Mouse (Mus musculus): ENCODE measurements around the gene Tiprl. TPM values are rescaled to one million over a fixed set of nuclear protein-coding genes. Genes with fewer than 3 reads are reported as not detected.
A peak's percentile ranks its signal among the peaks of the same experiment; 100 is the strongest.

The Tiprl gene
- polyA plus RNA-seq, 1 experiment from 2014 or later = 78.4 TPM

DNA sequence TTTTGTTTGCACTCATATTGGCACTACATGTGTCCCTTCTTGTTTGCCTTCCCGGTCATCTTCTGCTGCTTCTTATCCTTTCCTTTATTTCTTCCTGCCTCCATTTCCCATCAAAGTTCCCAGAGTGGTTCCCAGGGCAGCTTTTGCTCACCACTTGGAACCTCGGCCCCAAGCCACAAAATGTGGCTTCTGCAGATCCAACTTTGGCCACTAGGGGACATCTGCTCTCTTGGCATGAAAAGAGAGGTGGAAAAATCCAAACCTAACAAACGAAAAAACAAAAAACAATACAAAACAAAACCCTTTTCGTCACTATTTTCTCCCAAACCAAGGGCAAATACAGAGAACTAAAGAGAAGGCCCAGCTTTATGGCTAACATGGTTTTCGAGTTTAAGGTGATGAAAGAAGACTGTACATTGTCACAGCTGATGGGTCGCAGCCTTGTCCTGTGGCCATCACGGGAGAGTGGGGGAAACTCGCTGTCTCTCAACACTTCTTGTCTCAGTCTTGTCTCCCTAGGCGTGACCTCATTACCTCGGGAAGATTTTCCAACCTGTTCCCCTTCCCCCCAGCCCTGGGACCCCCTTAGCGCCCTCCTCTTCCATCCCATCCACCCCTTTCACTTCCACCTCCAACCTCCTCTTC, 15.4 kb upstream of the Tiprl start:
- Histone ChIP-seq H3K4me3 (ENCODE audit: low read depth, low read length) (peak overlapping the region; percentile 19; the same call in 1 of the 2 replicates), H3K4me2 (peak overlapping the region; percentile 52), H3K9me3 (replicated peaks; ENCODE audit: control insufficient read depth, low read length) (no peaks in the 10 kb centered on the region), H3K4me1 (ENCODE audit: control insufficient read depth, insufficient read depth, low read length) (no peaks in the 10 kb centered on the region), H3K27me3 (ENCODE audit: control insufficient read depth, insufficient read depth, low read length) (no peaks in the 10 kb centered on the region), H3K36me3 (ENCODE audit: control insufficient read depth, insufficient read depth, low read length) (no peaks in the 10 kb centered on the region), H3K27ac (ENCODE audit: low read depth, low read length) (no peak overlapping the region), H3K9ac (ENCODE audit: low read depth, low read length) (no peak overlapping the region)
- ATAC-seq (replicated peaks; ENCODE audit: insufficient number of reproducible peaks, low FRiP score, low TSS enrichment) = no peak
- 33% methylated on average over 11 of the region's 11 CpGs for WGBS (ENCODE audit: insufficient replicate concordance)

DNA sequence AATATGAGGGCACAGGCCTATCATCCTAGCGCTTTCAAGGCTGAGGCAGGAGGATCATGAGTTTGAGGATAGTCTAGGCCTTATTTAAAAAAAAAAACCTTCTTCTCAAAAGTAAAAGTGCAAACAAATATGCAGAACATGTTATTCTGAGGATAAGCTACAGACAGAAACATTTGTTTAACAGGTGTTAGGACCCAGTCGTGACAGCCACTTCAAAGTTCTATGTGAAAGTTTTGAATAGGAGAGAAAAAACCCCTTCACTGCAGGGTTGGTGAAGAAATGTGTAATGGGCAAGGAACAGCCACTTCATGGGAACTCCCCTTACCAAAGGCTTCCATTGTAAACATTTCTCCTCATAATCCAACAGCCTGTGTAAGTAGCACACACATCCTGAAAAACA, 13.8 kb upstream of the Tiprl start:
- no peak overlapping the region for H3K4me3 ChIP-seq (ENCODE audit: low read depth, low read length)
- no peak overlapping the region for H3K4me2 ChIP-seq
- no peaks in the 10 kb centered on the region for H3K36me3 ChIP-seq (ENCODE audit: control insufficient read depth, insufficient read depth, low read length)
- no peaks in the 10 kb centered on the region for H3K9me3 ChIP-seq (replicated peaks; ENCODE audit: control insufficient read depth, low read length)
- no peak for ATAC-seq (replicated peaks; ENCODE audit: insufficient number of reproducible peaks, low FRiP score, low TSS enrichment)
- H3K27ac ChIP-seq (ENCODE audit: low read depth, low read length) = no peak overlapping the region
- no peak overlapping the region for H3K9ac ChIP-seq (ENCODE audit: low read depth, low read length)
- H3K27me3 ChIP-seq (ENCODE audit: control insufficient read depth, insufficient read depth, low read length) = no peaks in the 10 kb centered on the region
- H3K4me1 ChIP-seq (ENCODE audit: control insufficient read depth, insufficient read depth, low read length) = no peaks in the 10 kb centered on the region
- 85% methylated on average over 2 of the region's 2 CpGs for WGBS (ENCODE audit: insufficient replicate concordance)

DNA sequence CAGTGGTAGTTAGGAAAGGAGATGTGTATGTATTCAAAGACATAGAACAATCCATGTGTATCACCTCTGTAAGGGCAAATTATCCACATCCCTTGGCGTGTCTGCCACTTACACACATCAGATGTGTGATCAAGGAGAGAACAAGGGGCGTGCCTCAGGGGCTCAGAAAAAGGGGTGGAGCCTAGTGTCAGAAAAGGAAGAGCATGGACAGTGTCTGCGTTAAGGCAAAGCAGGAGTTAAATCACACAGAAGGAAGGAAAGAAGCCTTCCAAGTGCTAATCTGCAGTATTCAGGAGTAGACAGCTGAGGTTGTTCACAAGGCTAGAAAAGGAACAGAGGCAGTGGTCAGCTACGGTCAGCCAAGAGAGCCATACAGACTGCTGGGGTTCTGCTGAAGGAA, 12.0 kb upstream of the Tiprl start:
- no peaks in the 10 kb centered on the region for H3K9me3 ChIP-seq (replicated peaks; ENCODE audit: control insufficient read depth, low read length)
- WGBS (ENCODE audit: insufficient replicate concordance) = 50% methylated on average over 4 of the region's 4 CpGs
- H3K36me3 ChIP-seq (ENCODE audit: control insufficient read depth, insufficient read depth, low read length) = no peaks in the 10 kb centered on the region
- H3K27me3 ChIP-seq (ENCODE audit: control insufficient read depth, insufficient read depth, low read length) = no peaks in the 10 kb centered on the region
- ATAC-seq (replicated peaks; ENCODE audit: insufficient number of reproducible peaks, low FRiP score, low TSS enrichment) = no peak
- H3K4me1 ChIP-seq (ENCODE audit: control insufficient read depth, insufficient read depth, low read length) = no peaks in the 10 kb centered on the region
- H3K27ac ChIP-seq (ENCODE audit: low read depth, low read length) = no peak overlapping the region
- no peak overlapping the region for H3K4me2 ChIP-seq
- no peak overlapping the region for H3K4me3 ChIP-seq (ENCODE audit: low read depth, low read length)
- H3K9ac ChIP-seq (ENCODE audit: low read depth, low read length) = no peak overlapping the region

DNA sequence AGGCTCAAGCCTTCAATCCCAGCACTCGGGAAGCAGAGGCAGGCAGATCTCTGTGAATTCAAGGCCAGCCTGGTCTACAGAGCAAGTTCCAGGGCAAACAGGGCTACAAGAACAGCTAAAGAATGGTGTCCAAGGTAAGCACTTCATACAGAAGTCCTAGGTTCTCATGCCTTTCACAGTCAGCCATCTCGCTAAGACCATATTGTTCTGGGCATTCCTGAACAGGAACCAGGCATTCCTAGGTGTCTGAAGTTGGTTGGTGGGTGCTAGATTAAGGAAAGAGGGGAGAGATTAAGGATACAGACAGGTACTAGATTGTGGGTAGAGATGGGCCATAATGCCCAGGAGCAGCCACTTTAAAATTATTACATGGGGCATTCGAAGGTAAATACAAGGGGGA, 11.0 kb upstream of the Tiprl start:
- WGBS (ENCODE audit: insufficient replicate concordance) = 79% methylated on average over 3 of the region's 3 CpGs
- no peaks in the 10 kb centered on the region for H3K36me3 ChIP-seq (ENCODE audit: control insufficient read depth, insufficient read depth, low read length)
- no peak overlapping the region for H3K4me3 ChIP-seq (ENCODE audit: low read depth, low read length)
- H3K4me2 ChIP-seq = no peak overlapping the region
- no peak overlapping the region for H3K27ac ChIP-seq (ENCODE audit: low read depth, low read length)
- no peak overlapping the region for H3K9ac ChIP-seq (ENCODE audit: low read depth, low read length)
- no peak for ATAC-seq (replicated peaks; ENCODE audit: insufficient number of reproducible peaks, low FRiP score, low TSS enrichment)
- H3K9me3 ChIP-seq (replicated peaks; ENCODE audit: control insufficient read depth, low read length) = no peaks in the 10 kb centered on the region
- no peaks in the 10 kb centered on the region for H3K4me1 ChIP-seq (ENCODE audit: control insufficient read depth, insufficient read depth, low read length)
- H3K27me3 ChIP-seq (ENCODE audit: control insufficient read depth, insufficient read depth, low read length) = no peaks in the 10 kb centered on the region

DNA sequence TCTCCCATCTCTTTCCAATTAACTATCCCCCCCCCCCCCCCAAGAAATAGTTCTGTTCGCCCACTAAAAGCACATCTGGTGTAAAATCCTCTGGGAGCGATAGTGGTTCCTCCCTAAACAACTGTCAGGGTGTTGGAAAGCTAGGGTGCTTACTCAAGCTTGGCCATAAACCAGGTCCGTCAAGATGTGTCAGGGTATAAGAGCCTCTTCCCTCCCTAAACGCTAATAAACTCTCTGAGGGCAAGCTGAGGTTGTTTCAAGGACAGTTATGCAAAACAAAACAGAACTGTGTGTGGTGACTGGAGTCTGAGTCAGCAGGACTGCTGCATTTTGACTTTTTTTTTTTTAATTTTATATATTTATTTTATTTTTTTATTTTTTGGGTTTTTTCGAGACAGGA, 10.3 kb upstream of the Tiprl start:
- no peak overlapping the region for H3K27ac ChIP-seq (ENCODE audit: low read depth, low read length)
- ATAC-seq (replicated peaks; ENCODE audit: insufficient number of reproducible peaks, low FRiP score, low TSS enrichment) = no peak
- H3K36me3 ChIP-seq (ENCODE audit: control insufficient read depth, insufficient read depth, low read length) = no peaks in the 10 kb centered on the region
- no peaks in the 10 kb centered on the region for H3K9me3 ChIP-seq (replicated peaks; ENCODE audit: control insufficient read depth, low read length)
- no peaks in the 10 kb centered on the region for H3K27me3 ChIP-seq (ENCODE audit: control insufficient read depth, insufficient read depth, low read length)
- H3K4me2 ChIP-seq = no peak overlapping the region
- H3K4me3 ChIP-seq (ENCODE audit: low read depth, low read length) = no peak overlapping the region
- 68% methylated on average over 5 of the region's 5 CpGs for WGBS (ENCODE audit: insufficient replicate concordance)
- H3K4me1 ChIP-seq (ENCODE audit: control insufficient read depth, insufficient read depth, low read length) = no peaks in the 10 kb centered on the region
- H3K9ac ChIP-seq (ENCODE audit: low read depth, low read length) = no peak overlapping the region

DNA sequence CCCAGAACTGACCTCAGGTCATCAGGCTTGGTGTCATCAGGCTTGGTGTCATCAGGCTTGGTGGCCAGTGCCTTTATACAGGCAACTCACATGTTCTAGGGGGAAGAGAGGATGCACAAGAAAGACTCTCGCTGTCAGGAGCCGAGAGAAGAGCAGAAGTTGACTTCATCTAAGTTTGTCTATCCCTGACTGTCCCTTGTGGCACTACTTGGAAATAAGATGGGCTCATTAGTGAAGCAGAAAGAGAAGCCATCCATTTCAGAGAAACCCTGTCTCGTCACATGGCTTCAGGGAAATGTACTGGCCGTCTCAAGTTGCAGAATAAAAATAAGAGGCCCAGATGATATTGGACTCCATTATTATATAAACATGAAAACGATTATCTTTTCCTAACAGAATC, 9.8 kb upstream of the Tiprl start:
- Histone ChIP-seq H3K4me3 (ENCODE audit: low read depth, low read length) (no peak overlapping the region), H3K4me1 (ENCODE audit: control insufficient read depth, insufficient read depth, low read length) (no peaks in the 10 kb centered on the region), H3K27me3 (ENCODE audit: control insufficient read depth, insufficient read depth, low read length) (no peaks in the 10 kb centered on the region), H3K9ac (ENCODE audit: low read depth, low read length) (no peak overlapping the region), H3K36me3 (ENCODE audit: control insufficient read depth, insufficient read depth, low read length) (no peaks in the 10 kb centered on the region), H3K4me2 (no peak overlapping the region), H3K9me3 (replicated peaks; ENCODE audit: control insufficient read depth, low read length) (no peaks in the 10 kb centered on the region), H3K27ac (ENCODE audit: low read depth, low read length) (no peak overlapping the region)
- no peak for ATAC-seq (replicated peaks; ENCODE audit: insufficient number of reproducible peaks, low FRiP score, low TSS enrichment)
- WGBS (ENCODE audit: insufficient replicate concordance) = 81% methylated on average over 5 of the region's 5 CpGs

DNA sequence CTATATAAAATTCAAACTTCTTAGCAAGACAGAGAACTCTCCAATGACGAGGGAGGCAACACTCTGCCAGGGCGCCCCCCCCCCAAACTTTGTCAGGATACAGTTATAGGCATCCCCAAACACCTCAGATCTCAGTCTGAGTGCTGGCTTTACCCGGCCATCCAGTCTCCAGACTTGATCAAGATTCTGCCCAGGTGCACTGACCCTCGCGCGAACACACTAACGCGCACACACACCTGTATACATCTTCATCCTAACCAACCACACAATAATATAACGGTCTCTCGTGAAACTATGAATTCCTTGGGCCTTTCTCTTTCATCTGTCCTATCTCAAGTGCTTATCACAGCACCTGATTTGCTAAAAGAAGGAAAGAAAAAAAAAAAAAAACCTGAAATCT, 950 bp downstream of the Tiprl start:
- H3K4me2 ChIP-seq = peak overlapping the region; percentile 95
- no peaks in the 10 kb centered on the region for H3K9me3 ChIP-seq (replicated peaks; ENCODE audit: control insufficient read depth, low read length)
- H3K4me3 ChIP-seq (ENCODE audit: low read depth, low read length) = peak overlapping the region; percentile 60
- ATAC-seq (replicated peaks; ENCODE audit: insufficient number of reproducible peaks, low FRiP score, low TSS enrichment) = no peak
- H3K27me3 ChIP-seq (ENCODE audit: control insufficient read depth, insufficient read depth, low read length) = no peaks in the 10 kb centered on the region
- H3K9ac ChIP-seq (ENCODE audit: low read depth, low read length) = peak overlapping the region; percentile 76
- 8% methylated on average over 10 of the region's 10 CpGs for WGBS (ENCODE audit: insufficient replicate concordance)
- H3K27ac ChIP-seq (ENCODE audit: low read depth, low read length) = peak overlapping the region; percentile 92
- no peaks in the 10 kb centered on the region for H3K36me3 ChIP-seq (ENCODE audit: control insufficient read depth, insufficient read depth, low read length)
- peaks cover 16% of the 10 kb centered on the region for H3K4me1 ChIP-seq (ENCODE audit: control insufficient read depth, insufficient read depth, low read length)

DNA sequence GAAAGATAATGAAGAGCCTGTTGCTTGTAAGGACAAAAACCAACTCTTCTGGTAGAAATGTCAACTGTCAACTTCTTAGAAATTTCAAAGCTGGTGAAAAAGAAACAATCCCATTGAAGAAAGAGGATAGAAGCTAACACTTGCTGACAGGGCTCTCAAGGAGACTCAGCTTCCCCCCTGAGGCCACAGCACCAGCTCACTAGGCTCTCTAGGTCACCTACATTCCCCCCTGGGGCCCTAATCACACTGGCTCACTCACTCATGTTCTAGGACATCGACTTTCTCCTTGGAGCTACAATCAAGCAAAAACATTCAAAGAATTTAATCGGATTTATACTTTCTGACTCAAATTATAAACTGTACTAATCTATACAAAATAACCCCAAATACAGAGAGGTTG, 3.0 kb downstream of the Tiprl start:
- Histone ChIP-seq H3K27me3 (ENCODE audit: control insufficient read depth, insufficient read depth, low read length) (no peaks in the 10 kb centered on the region), H3K4me1 (ENCODE audit: control insufficient read depth, insufficient read depth, low read length) (peaks cover 16% of the 10 kb centered on the region), H3K9ac (ENCODE audit: low read depth, low read length) (no peak overlapping the region), H3K4me3 (ENCODE audit: low read depth, low read length) (no peak overlapping the region), H3K36me3 (ENCODE audit: control insufficient read depth, insufficient read depth, low read length) (no peaks in the 10 kb centered on the region), H3K27ac (ENCODE audit: low read depth, low read length) (peak overlapping the region; percentile 22; the same call in 1 of the 2 replicates), H3K9me3 (replicated peaks; ENCODE audit: control insufficient read depth, low read length) (no peaks in the 10 kb centered on the region), H3K4me2 (peak overlapping the region; percentile 24; the same call in 1 of the 2 replicates)
- no peak for ATAC-seq (replicated peaks; ENCODE audit: insufficient number of reproducible peaks, low FRiP score, low TSS enrichment)
- 55% methylated on average over 2 of the region's 2 CpGs for WGBS (ENCODE audit: insufficient replicate concordance)

DNA sequence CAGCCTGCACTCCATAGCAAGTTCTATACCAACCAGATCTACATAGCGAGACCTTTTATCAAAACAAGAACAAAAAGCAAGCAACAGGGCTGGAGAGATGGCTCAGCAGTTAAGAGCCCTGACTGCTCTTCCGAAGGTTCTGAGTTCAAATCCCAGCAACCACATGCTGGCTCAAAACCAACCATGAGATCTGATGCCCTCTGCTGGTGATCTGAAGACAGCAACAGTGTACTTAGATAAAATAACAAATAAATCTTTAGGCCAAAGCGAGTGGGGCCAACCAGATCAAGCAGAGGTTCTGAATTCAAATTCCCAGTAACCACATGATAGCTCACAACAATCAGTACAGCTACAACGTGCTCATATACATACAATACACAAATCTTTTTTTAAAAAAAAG, 6.1 kb downstream of the Tiprl start:
- ATAC-seq (replicated peaks; ENCODE audit: insufficient number of reproducible peaks, low FRiP score, low TSS enrichment) = no peak
- H3K4me3 ChIP-seq (ENCODE audit: low read depth, low read length) = no peak overlapping the region
- WGBS (ENCODE audit: insufficient replicate concordance) = 94% methylated on average over 4 of the region's 4 CpGs

More for the DNA sequence above, 6.1 kb downstream of the Tiprl start:
- no peak overlapping the region for H3K9ac ChIP-seq (ENCODE audit: low read depth, low read length)
- no peak overlapping the region for H3K4me2 ChIP-seq
- no peak overlapping the region for H3K27ac ChIP-seq (ENCODE audit: low read depth, low read length)
- H3K9me3 ChIP-seq (replicated peaks; ENCODE audit: control insufficient read depth, low read length) = no peaks in the 10 kb centered on the region
- H3K4me1 ChIP-seq (ENCODE audit: control insufficient read depth, insufficient read depth, low read length) = peaks cover 9% of the 10 kb centered on the region
- no peaks in the 10 kb centered on the region for H3K27me3 ChIP-seq (ENCODE audit: control insufficient read depth, insufficient read depth, low read length)
- no peaks in the 10 kb centered on the region for H3K36me3 ChIP-seq (ENCODE audit: control insufficient read depth, insufficient read depth, low read length)

Measured in heart, embryonic 11.5 days (tissue).